Mouse (Mus musculus) cerebellum, adult 2 months (tissue): ENCODE data around the gene Nppc. TPM values are rescaled to one million over a fixed set of nuclear protein-coding genes. Genes with fewer than 3 reads are reported as not detected.

Experiments
- DNase-seq, 2 experiments: peaks; one replicate each; pipeline ENCODE4 v3.0.0; 2021
- H3K27ac ChIP-seq: fragments of 200-500 bp; 2 replicates; pipeline ENCODE4 v1.5.1; 2012; ENCODE audit warnings: low read length, control low read depth, inconsistent platforms; ENCODE audit not compliant: insufficient read depth
- H3K27me3 ChIP-seq: fragments of 200-500 bp; 2 replicates; pipeline ENCODE4 v1.6.1; 2012; ENCODE audit warnings: inconsistent platforms, mild to moderate bottlenecking, low read length, moderate library complexity; ENCODE audit not compliant: control insufficient read depth, insufficient read depth
- H3K4me1 ChIP-seq: fragments of 200-500 bp; 2 replicates; pipeline ENCODE4 v1.6.1; 2011; ENCODE audit warnings: low read length; ENCODE audit not compliant: control insufficient read depth, insufficient read depth
- H3K4me3 ChIP-seq: fragments of 200-500 bp; replicated peaks from 2 replicates; pipeline ENCODE3; 2011; ENCODE audit warnings: mild to moderate bottlenecking, low read depth, low read length, control low read depth; ENCODE audit not compliant: insufficient read depth
- CTCF ChIP-seq: fragments of 200-500 bp; IDR thresholded peaks from 2 replicates; pipeline ENCODE4 v1.5.1; 2011; ENCODE audit warnings: low read depth, mild to moderate bottlenecking, control low read depth, low read length, moderate library complexity, borderline replicate concordance; ENCODE audit not compliant: insufficient read depth
- POLR2A ChIP-seq: fragments of 200-500 bp; IDR thresholded peaks from 2 replicates; pipeline ENCODE4 v1.6.1; 2011; ENCODE audit warnings: low read length, control low read depth, borderline replicate concordance; ENCODE audit not compliant: insufficient read depth
- WGBS: fragments of 180-500 bp; shearing (Covaris S2); methylation state at CpG from one replicate; pipeline ENCODE4 v1.1.7; 2018; 5-methylcytosine and 5-hydroxymethylcytosine counted together
- polyA plus RNA-seq: library from polyadenylated mRNA; depleted of rRNA; stranded (reverse); fragments of >200 nt; gene quantifications from 2 replicates; pipeline ENCODE4 v1.2.3, GENCODE M21; 2012

The Nppc gene
- polyA plus RNA-seq, 1 experiment, result 21.1 TPM

DNA sequence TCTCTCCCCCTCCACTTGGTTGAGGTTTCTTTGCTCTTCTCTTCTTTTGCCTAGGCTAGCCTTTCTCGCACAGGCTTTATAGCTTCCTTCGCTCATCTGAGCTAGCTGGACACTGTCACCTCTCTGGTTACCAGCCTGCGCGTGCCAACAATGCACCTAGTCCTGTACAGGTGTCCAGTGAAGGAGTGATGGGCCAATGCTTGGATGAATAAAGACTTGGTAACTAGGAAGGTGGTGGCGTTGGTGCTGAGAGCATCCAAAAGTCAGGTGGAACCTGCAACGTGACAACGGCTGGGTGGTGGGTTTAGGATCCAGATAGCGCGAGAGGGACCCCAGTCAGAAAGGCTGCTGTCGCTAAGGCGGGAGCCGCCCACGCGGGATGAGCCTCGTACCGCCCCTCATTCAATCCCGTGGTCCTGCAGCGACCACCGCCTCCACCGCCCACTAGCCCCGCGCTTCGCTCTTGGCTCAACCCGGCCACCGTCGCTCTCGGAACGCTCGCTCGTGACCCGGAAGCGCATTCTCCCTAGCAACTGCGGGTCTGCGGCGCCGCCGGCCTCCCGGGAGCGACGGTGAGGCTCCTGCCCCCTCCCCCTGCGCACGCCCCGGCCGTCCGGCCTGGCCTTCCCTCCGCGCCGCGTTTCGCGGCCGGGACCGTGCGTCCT lies 33.1 kb upstream of the Nppc start, which contains the start of gene Dis3l2:
Dis3l2 (plus strand) TSS at position 509 of the 665 bp plus-strand sequence.
- no peak for TF ChIP-seq CTCF
- TF ChIP-seq POLR2A, result 0 out of 2 replicates have a peak, but pooled peaks have one; percentile 38
- Histone ChIP-seq H3K4me1 (peaks cover 5% of the 10 kb centered on the region; the same call in 1 of the 2 replicates), H3K27me3 (no peaks in the 10 kb centered on the region), H3K27ac (peak within 1 kb of the TSS; percentile 85), H3K4me3 (peak within 1 kb of the TSS; percentile 96)
- WGBS, result under 1% methylated on average over 54 of the region's 54 CpGs
- DNase-seq, result peak; percentile 90 to 92

DNA sequence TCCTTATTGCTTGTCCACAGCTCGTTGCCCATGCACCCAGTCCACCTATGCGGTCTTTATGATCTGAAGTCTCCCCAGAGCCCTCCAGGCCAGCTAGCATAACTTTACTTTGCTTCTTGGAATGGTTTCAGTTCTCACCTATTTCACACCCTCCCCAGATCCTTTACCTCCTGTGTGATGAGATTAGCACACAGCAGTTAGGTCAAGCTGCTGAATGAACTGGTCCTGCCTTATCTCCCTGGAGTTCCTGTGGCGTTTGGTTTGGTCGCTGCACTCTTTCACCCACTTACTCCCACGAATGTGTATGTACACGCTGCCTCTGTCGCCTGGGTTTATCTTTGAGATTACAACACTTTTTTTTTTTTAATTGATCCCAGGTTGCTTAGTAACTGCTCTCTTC lies 30.0 kb upstream of the Nppc start:
- TF ChIP-seq CTCF, result no peak
- no peak for TF ChIP-seq POLR2A
- WGBS, result 87% methylated on average over 7 of the region's 7 CpGs
- Histone ChIP-seq H3K27ac (no peak overlapping the region), H3K27me3 (no peaks in the 10 kb centered on the region), H3K4me3 (no peak overlapping the region), H3K4me1 (peaks cover 5% of the 10 kb centered on the region; the same call in 1 of the 2 replicates)
- DNase-seq, result no peak

DNA sequence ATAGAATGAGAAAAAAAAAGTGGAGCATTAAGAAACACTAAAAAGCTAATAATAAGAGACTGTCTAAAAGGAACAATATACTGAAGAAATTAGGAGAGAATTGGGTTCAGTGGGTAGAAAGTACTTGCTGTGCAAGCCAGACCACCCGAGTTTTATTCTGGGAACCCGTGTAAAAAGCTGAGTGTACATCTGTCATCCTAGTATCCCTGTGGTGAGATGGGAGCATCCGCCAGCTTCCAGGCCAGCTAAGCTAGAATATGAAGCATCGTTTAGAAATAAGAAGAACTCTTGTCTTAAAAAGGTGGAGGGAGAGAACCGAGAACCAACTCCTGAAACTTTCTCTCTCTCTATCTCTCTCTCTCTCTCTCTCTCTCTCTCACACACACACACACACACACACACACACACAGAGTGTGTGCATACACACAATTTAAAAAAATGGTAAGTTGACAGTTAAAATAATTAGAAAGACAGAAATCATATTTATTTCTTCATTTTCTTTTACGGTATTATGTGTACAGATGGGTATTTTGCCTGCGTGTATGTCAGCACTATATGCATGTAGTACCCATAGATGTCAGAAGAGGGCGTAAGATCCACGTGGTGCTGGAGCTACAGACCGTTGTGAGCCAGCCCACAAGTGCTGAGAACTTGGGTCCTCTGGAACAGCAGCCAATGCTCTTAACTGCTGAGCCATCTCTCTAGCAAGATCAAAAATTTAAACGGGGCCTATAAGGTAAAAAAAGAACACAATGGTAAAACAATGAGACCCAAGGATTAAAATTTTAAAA lies 29.2 kb upstream of the Nppc start:
- 36% methylated on average over 11 of the region's 11 CpGs for WGBS
- H3K27ac ChIP-seq, result no peak overlapping the region
- no peaks in the 10 kb centered on the region for H3K27me3 ChIP-seq
- TF ChIP-seq POLR2A, result no peak
- no peak for TF ChIP-seq CTCF
- peaks cover 3% of the 10 kb centered on the region; the same call in 1 of the 2 replicates for H3K4me1 ChIP-seq
- no peak overlapping the region for H3K4me3 ChIP-seq
- DNase-seq, result peak in 1 of 2 experiments; percentile 15

DNA sequence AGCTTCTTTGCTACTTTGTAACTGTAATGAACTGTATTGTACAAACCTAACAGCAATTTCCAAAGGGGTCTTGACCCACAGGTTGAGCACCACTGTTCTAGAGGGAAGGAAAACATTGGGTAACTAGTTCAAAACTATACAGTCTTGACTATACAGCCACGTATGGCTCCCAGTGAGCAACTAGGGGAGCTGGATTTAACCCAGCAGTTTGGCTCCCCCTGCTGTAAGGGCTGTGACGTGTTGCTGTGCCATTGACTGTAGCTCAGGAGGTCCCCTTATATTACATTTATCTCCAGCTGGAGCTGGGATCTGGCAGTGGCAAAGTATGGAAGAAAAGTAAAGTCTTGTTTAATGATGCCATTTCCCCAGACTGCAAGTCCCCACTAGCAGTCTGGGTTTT lies 28.4 kb upstream of the Nppc start:
- TF ChIP-seq CTCF (no peak), POLR2A (no peak)
- Histone ChIP-seq H3K4me1 (peaks cover 3% of the 10 kb centered on the region; the same call in 1 of the 2 replicates), H3K4me3 (no peak overlapping the region), H3K27me3 (no peaks in the 10 kb centered on the region), H3K27ac (no peak overlapping the region)
- no peak for DNase-seq
- WGBS, result 38% methylated on average over 2 of the region's 2 CpGs

DNA sequence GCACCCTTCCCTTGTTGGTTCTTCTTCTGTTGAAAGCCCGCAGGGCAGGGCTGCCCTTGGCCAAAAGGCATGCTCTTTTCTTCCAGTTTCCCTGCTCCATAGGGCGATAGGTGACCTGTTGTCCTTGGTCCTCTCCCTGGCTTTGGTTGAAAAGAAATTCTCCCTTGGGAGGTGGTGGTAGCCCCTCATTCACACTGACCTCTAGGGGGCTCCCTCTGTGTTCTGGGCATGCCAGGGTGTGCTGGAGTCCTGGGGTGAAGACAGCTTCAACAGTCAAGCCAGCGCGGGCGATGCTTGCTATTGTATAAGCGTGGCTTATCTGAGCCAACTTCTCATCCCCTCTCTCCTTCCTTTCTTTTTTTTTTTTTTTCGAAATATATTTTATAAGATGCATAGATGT lies 26.6 kb upstream of the Nppc start:
- WGBS, result 46% methylated on average over 7 of the region's 7 CpGs
- H3K27me3 ChIP-seq, result no peaks in the 10 kb centered on the region
- no peak for DNase-seq
- H3K27ac ChIP-seq, result no peak overlapping the region
- TF ChIP-seq POLR2A (no peak), CTCF (no peak)
- no peaks in the 10 kb centered on the region for H3K4me1 ChIP-seq
- H3K4me3 ChIP-seq, result no peak overlapping the region

DNA sequence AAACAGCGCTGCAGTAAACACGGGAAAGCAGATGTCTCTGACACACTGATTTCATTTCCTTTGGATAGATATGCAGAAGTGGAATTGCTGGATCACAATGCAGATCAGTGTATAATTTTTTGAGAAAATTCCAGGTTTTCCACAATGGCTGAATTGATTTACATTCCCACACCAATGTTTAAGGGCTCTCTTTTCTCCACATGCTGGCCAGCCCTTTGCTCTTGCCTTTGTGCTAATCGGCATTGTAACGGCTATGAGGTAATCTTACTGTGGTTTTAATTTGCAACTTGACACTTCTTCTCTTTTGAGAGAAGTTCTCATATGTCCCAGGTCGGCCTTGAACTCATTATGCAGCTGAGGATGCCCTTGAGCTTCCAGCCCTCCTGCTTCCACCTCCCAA lies 20.7 kb upstream of the Nppc start:
- Histone ChIP-seq H3K27ac (no peak overlapping the region), H3K4me3 (no peak overlapping the region), H3K4me1 (no peaks in the 10 kb centered on the region), H3K27me3 (no peaks in the 10 kb centered on the region)
- TF ChIP-seq POLR2A (no peak), CTCF (no peak)
- WGBS, result 76% methylated on average over 5 of the region's 5 CpGs
- DNase-seq, result no peak

DNA sequence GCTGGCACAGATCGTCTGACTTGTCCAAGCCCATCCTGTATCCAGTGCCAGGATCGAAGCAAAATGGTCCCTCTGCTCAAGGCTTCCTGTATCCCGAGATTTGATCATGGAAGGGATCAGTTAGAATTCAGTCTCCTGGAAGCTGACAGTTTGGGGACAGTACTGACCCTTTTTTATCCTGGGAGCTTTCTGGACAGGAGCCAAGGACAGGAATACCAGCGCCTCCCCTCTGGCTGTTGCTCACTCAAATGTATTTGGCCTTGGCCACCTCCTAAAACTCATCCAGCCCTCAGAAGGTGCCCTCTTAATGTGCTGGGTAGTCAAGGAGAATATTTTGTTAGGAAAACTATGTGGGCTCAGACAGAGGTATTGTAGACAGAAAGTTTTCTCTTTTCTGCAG lies 16.9 kb upstream of the Nppc start:
- H3K4me3 ChIP-seq, result no peak overlapping the region
- H3K27me3 ChIP-seq, result no peaks in the 10 kb centered on the region
- no peak for DNase-seq
- 36% methylated on average over 4 of the region's 4 CpGs for WGBS
- no peak overlapping the region for H3K27ac ChIP-seq
- H3K4me1 ChIP-seq, result no peaks in the 10 kb centered on the region
- no peak for TF ChIP-seq POLR2A
- TF ChIP-seq CTCF, result no peak
